Mouse (Mus musculus): ENCODE measurements at regions not wholly inside any gene's neighbourhood (a gene's known extent, or its start where the extent isn't known, plus 50 kb on each side); places are given as distances from the start of the nearest gene placed in this dataset.

DNA sequence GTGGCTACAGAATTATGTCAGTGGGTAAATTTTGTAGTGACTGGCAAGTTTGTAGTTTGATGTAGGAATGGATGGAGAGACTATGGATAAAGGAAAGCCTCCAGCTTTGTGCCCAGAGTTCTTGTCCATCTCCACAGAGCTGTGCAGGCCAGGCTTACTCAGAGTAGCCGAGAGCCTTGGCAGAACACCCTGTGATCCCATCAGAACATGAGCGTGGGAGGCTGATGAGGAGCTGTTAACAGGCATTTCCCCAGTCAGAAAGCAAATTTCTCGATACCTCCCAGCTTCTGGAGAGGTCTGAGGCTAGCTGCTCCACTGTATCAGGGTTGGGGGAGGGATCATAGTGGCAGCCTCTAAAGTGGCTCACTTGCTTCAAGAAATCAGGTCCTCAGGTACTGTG, 107.8 kb downstream of the Cops8 start:
- TF ChIP-seq CTCF (IDR thresholded peaks at IDR 0.05; ENCODE audit: control insufficient read depth, insufficient read depth, insufficient read length) (no peak), USF1 (IDR thresholded peaks at IDR 0.05; ENCODE audit: low read depth) (no peak), MAX (IDR thresholded peaks at IDR 0.05) (no peak), CEBPB (IDR thresholded peaks at IDR 0.05; ENCODE audit: low read depth) (no peak), MYOG (IDR thresholded peaks at IDR 0.05; ENCODE audit: control insufficient read depth, extremely low read depth, insufficient read length) (no peak), MYOD1 (IDR thresholded peaks at IDR 0.05; ENCODE audit: control insufficient read depth, insufficient read length, low read depth) (no peak)

Measured in C2C12 (cell line).